Mouse (Mus musculus): Measurements from ENCODE around the gene Hao2.

The Hao2 gene

GRCm38 (mm10) chr3:98893057-98893772 lies at the start of gene Hao2:
TSS of gene Hao2 (minus strand) at chr3:98893239.
- no peak for DNase-seq (ENCODE audit: low spot score)

GRCm38 (mm10) chr3:98941601-98942000 lies 48.6 kb upstream of the Hao2 start:
- DNase-seq (ENCODE audit: low spot score), result no peak

GRCm38 (mm10) chr3:98941066-98941551 lies 48.1 kb upstream of the Hao2 start:
- DNase-seq (ENCODE audit: low spot score), result no peak

- no peak for DNase-seq (ENCODE audit: low spot score)
Observed at GRCm38 (mm10) chr3:98940225-98940624, 47.2 kb upstream of the Hao2 start.

GRCm38 (mm10) chr3:98936446-98936845 lies 43.4 kb upstream of the Hao2 start:
- no peak for DNase-seq (ENCODE audit: low spot score)

GRCm38 (mm10) chr3:98934601-98935000 lies 41.6 kb upstream of the Hao2 start:
- no peak for DNase-seq (ENCODE audit: low spot score)

- no peak for DNase-seq (ENCODE audit: low spot score)
Observed at GRCm38 (mm10) chr3:98934041-98934440, 41.0 kb upstream of the Hao2 start.

GRCm38 (mm10) chr3:98932421-98932820 lies 39.4 kb upstream of the Hao2 start:
- no peak for DNase-seq (ENCODE audit: low spot score)

- peak; percentile 51 for DNase-seq (ENCODE audit: low spot score)
Observed at GRCm38 (mm10) chr3:98931836-98932235, 38.8 kb upstream of the Hao2 start.

- no peak for DNase-seq (ENCODE audit: low spot score)
Observed at GRCm38 (mm10) chr3:98920417-98920816, 27.4 kb upstream of the Hao2 start.

GRCm38 (mm10) chr3:98917260-98917659 lies 24.2 kb upstream of the Hao2 start:
- no peak for DNase-seq (ENCODE audit: low spot score)

GRCm38 (mm10) chr3:98916856-98917255 lies 23.8 kb upstream of the Hao2 start:
- DNase-seq (ENCODE audit: low spot score), result no peak

- peak; percentile 86 for DNase-seq (ENCODE audit: low spot score)
Observed at GRCm38 (mm10) chr3:98915659-98916058, 22.6 kb upstream of the Hao2 start.

- no peak for DNase-seq (ENCODE audit: low spot score)
Observed at GRCm38 (mm10) chr3:98913591-98913990, 20.6 kb upstream of the Hao2 start.

GRCm38 (mm10) chr3:98897606-98898005 lies 4.6 kb upstream of the Hao2 start:
- DNase-seq (ENCODE audit: low spot score), result no peak

GRCm38 (mm10) chr3:98895071-98895601 lies 2.1 kb upstream of the Hao2 start:
- DNase-seq (ENCODE audit: low spot score), result no peak

- DNase-seq (ENCODE audit: low spot score), result no peak
Observed at GRCm38 (mm10) chr3:98890430-98890829, 2.6 kb downstream of the Hao2 start.

- DNase-seq (ENCODE audit: low spot score), result no peak
Observed at GRCm38 (mm10) chr3:98888206-98888605, 4.8 kb downstream of the Hao2 start.

- DNase-seq (ENCODE audit: low spot score), result no peak
Observed at GRCm38 (mm10) chr3:98880831-98881230, 12.2 kb downstream of the Hao2 start.

- DNase-seq (ENCODE audit: low spot score), result no peak
Observed at GRCm38 (mm10) chr3:98880216-98880615, 12.8 kb downstream of the Hao2 start.

GRCm38 (mm10) chr3:98868219-98868618 lies 24.8 kb downstream of the Hao2 start:
- no peak for DNase-seq (ENCODE audit: low spot score)

- no peak for DNase-seq (ENCODE audit: low spot score)
Observed at GRCm38 (mm10) chr3:98862800-98863199, 30.2 kb downstream of the Hao2 start.

GRCm38 (mm10) chr3:98859576-98859975 lies 33.5 kb downstream of the Hao2 start, which contains the start of gene Hsd3b1:
TSS of gene Hsd3b1 (minus strand) at chr3:98859794.
- no peak for DNase-seq (ENCODE audit: low spot score)

GRCm38 (mm10) chr3:98858051-98858450 lies 35.0 kb downstream of the Hao2 start:
- DNase-seq (ENCODE audit: low spot score), result no peak

Data from testis, postnatal 10 days (tissue).